Mouse (Mus musculus): ENCODE data around the gene Mogs.

DNA sequence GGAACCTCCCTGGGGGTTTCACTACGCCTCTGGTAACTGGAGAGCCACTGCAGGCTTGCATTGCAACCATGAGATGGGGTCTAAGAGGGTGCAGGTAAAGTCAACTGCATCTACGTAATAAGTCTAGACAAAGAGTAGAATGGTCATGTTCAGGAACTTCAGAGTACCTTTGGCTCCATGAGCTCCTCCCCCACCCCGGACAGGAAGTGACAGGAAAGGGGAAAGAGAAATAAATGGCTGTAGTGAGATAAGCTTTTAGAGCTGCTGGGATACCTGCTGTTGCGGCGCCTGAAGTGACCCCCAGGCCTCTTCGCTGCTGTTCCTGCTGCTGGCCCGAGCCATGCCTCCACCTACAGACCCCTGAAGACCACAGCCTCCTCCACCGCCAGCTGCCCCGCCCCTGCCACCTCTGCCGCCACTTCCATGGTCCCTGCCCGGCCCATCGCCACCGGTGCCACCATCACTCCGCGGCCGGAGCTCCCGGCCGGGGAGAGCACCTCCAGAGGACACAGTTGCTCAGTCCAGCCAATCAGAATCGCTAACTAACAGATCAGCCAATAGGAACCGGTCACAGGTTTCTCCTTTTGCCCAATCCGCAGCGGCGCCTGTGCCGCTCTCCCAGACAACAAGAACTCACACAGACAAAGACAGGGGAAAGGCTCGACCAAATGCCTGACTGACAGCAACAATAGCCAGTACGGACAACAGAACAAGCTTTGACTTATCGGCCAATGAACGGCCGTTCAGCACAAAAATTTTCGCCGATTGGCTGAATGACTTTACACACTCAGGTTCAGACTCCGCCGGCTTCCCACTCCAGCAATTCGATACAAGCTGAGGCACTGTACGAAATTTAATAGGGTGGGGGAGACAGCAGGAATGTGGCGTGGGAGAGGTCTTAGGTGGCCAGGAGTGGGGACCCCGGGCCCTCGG is 5.9 kb downstream of the Mogs start, which contains the start of gene Wbp1:
- TF ChIP-seq GATA1 (IDR thresholded peaks at IDR 0.05; ENCODE audit: borderline replicate concordance, low read length) (no peak), CTCF (IDR thresholded peaks at IDR 0.05; ENCODE audit: low read depth, low read length) (no peak)
